Mouse (Mus musculus): ENCODE measurements around the gene Gck. TPM values are rescaled to one million over a fixed set of nuclear protein-coding genes. Genes with fewer than 3 reads are reported as not detected.

Gck gene
- polyA plus RNA-seq, 1 experiment from 2014 or later: 0.75 TPM

GRCm38 (mm10) chr11:5852314-5852713, 97.6 kb downstream of the Gck start:
- no peak for ATAC-seq (ENCODE audit: insufficient number of reproducible peaks, insufficient read depth, low FRiP score, low read depth)
- Histone ChIP-seq H3K9ac (replicated peaks; ENCODE audit: low read depth, low read length) (no peak overlapping the region), H3K9me3 (ENCODE audit: control insufficient read depth, low read depth, low read length) (no peaks in the 10 kb centered on the region), H3K27ac (ENCODE audit: low read length) (no peak overlapping the region), H3K27me3 (ENCODE audit: control insufficient read depth, insufficient read depth, low read length) (no peaks in the 10 kb centered on the region), H3K4me3 (ENCODE audit: low read depth, low read length) (no peak overlapping the region), H3K36me3 (ENCODE audit: control insufficient read depth, insufficient read depth, low read length) (no peaks in the 10 kb centered on the region), H3K4me2 (replicated peaks; ENCODE audit: low read depth, low read length) (no peak overlapping the region), H3K4me1 (ENCODE audit: control insufficient read depth, insufficient read depth, low read length) (0 out of 2 replicates have a peak, but pooled peaks cover 2% of the 10 kb centered on the region)
- WGBS: 44% methylated on average over 1 of the region's 1 CpGs

GRCm38 (mm10) chr11:5851021-5851736, 98.7 kb downstream of the Gck start:
- Histone ChIP-seq H3K9ac (replicated peaks; ENCODE audit: low read depth, low read length) (no peak overlapping the region), H3K4me3 (ENCODE audit: low read depth, low read length) (no peak overlapping the region), H3K27me3 (ENCODE audit: control insufficient read depth, insufficient read depth, low read length) (no peaks in the 10 kb centered on the region), H3K4me1 (ENCODE audit: control insufficient read depth, insufficient read depth, low read length) (0 out of 2 replicates have a peak, but pooled peaks cover 2% of the 10 kb centered on the region), H3K36me3 (ENCODE audit: control insufficient read depth, insufficient read depth, low read length) (no peaks in the 10 kb centered on the region), H3K9me3 (ENCODE audit: control insufficient read depth, low read depth, low read length) (no peaks in the 10 kb centered on the region), H3K4me2 (replicated peaks; ENCODE audit: low read depth, low read length) (no peak overlapping the region), H3K27ac (ENCODE audit: low read length) (no peak overlapping the region)
- ATAC-seq (ENCODE audit: insufficient number of reproducible peaks, insufficient read depth, low FRiP score, low read depth): no peak
- WGBS: 39% methylated on average over 4 of the region's 4 CpGs

Other genes with a start within 250 kb of the Gck start
- gene Mrps24, start 234.4 kb downstream of the Gck start, polyA plus RNA-seq (2014; fragmentation: Nextera tagmentation; extraction: Ambion mirVana): 206 and 225 TPM in 2 replicates
- gene Urgcp, start 187.7 kb downstream of the Gck start, polyA plus RNA-seq (2014; fragmentation: Nextera tagmentation; extraction: Ambion mirVana): 14.2 and 14.4 TPM in 2 replicates
- 108 TPM in 2 replicates for gene Dbnl, start 161.6 kb downstream of the Gck start, polyA plus RNA-seq (2014; fragmentation: Nextera tagmentation; extraction: Ambion mirVana)
- 1.2 and 1.5 TPM in 2 replicates for gene Pgam2, start 146.3 kb downstream of the Gck start, polyA plus RNA-seq (2014; fragmentation: Nextera tagmentation; extraction: Ambion mirVana)
- 8.4 and 10.3 TPM in 2 replicates for gene Polm, start 112.1 kb downstream of the Gck start, polyA plus RNA-seq (2014; fragmentation: Nextera tagmentation; extraction: Ambion mirVana)
- gene Aebp1, start 88.1 kb downstream of the Gck start, polyA plus RNA-seq (2014; fragmentation: Nextera tagmentation; extraction: Ambion mirVana): 29.2 and 30.3 TPM in 2 replicates
- 101 and 112 TPM in 2 replicates for gene Pold2, start 71.8 kb downstream of the Gck start, polyA plus RNA-seq (2014; fragmentation: Nextera tagmentation; extraction: Ambion mirVana)
- gene Myl7, start 51.3 kb downstream of the Gck start, polyA plus RNA-seq (2014; fragmentation: Nextera tagmentation; extraction: Ambion mirVana): 4.9 and 8.4 TPM in 2 replicates
- gene Ykt6, start 5.6 kb upstream of the Gck start, polyA plus RNA-seq (2014; fragmentation: Nextera tagmentation; extraction: Ambion mirVana): 23.2 and 23.3 TPM in 2 replicates
- gene Camk2b, start 116.3 kb upstream of the Gck start, polyA plus RNA-seq (2014; fragmentation: Nextera tagmentation; extraction: Ambion mirVana): 2.5 and 2.6 TPM in 2 replicates
- gene A730071L15Rik, start 249.9 kb upstream of the Gck start, polyA plus RNA-seq (2014; fragmentation: Nextera tagmentation; extraction: Ambion mirVana): 0.64 and 0.93 TPM in 2 replicates

Measured in stomach, embryonic 14.5 days (tissue).